Mouse (Mus musculus) brain, embryonic 14.5 days (tissue): ENCODE measurements around the gene Lgi4.

Experiments
- CTCF ChIP-seq: fragments of 200-500 bp; IDR thresholded peaks from 2 replicates; pipeline ENCODE4 v1.5.1; 2012; ENCODE audit warnings: inconsistent platforms, mild to moderate bottlenecking, moderate library complexity, borderline replicate concordance; ENCODE audit not compliant: insufficient read depth, insufficient read length; ENCODE audit errors: extremely low read depth
- POLR2A ChIP-seq: fragments of 200-500 bp; IDR thresholded peaks from 2 replicates; pipeline ENCODE4 v1.6.1; 2012; ENCODE audit warnings: mild to moderate bottlenecking, inconsistent platforms, borderline replicate concordance; ENCODE audit not compliant: poor library complexity, insufficient read depth, insufficient read length, severe bottlenecking; ENCODE audit errors: extremely low read depth

GRCm38 (mm10) chr7:31035291-31035690 is 23.9 kb upstream of the Lgi4 start:
- TF ChIP-seq CTCF = no peak
- no peak for TF ChIP-seq POLR2A
